Mouse (Mus musculus) spleen, adult 2 months (tissue): ENCODE results near the gene Rpl3l.

Experiments used
- CTCF ChIP-seq: fragments of 200-500 bp; IDR thresholded peaks from 2 replicates; pipeline ENCODE4 v1.5.1; 2011; ENCODE audit warnings: mild to moderate bottlenecking, inconsistent platforms; ENCODE audit not compliant: insufficient read depth, insufficient read length, insufficient replicate concordance; ENCODE audit errors: extremely low read depth
- POLR2A ChIP-seq: fragments of 200-500 bp; IDR thresholded peaks from 2 replicates; pipeline ENCODE4 v1.6.1; 2011; ENCODE audit warnings: low read depth, low read length, inconsistent platforms

GRCm38 (mm10) chr17:24752415-24753394, 25.1 kb downstream of the Rpl3l start, which contains the start of gene Hs3st6:
- no peak for TF ChIP-seq POLR2A
- no peak for TF ChIP-seq CTCF
